Mouse (Mus musculus): ENCODE data around the gene Galntl6. TPM values are rescaled to one million over a fixed set of nuclear protein-coding genes. Genes with fewer than 3 reads are reported as not detected.
A peak's percentile ranks its signal among the peaks of the same experiment; 100 is the strongest.

Galntl6 gene
- polyA plus RNA-seq, 1 experiment from 2014 or later, result 16.9 TPM

GRCm38 (mm10) chr8:57793455-57793854 lies 1119.0 kb downstream of the Galntl6 start:
- ATAC-seq (ENCODE audit: low FRiP score), result peak; percentile 28; the same call in 1 of the 2 replicates
- Histone ChIP-seq H3K36me3 (replicated peaks; ENCODE audit: control insufficient read depth, insufficient read depth) (no peaks in the 10 kb centered on the region), H3K4me1 (replicated peaks; ENCODE audit: control insufficient read depth, insufficient read depth, low read length) (0 out of 2 replicates have a peak, but pooled peaks cover 5% of the 10 kb centered on the region), H3K4me2 (replicated peaks) (no peak overlapping the region), H3K4me3 (replicated peaks; ENCODE audit: low read length) (no peak overlapping the region), H3K9ac (no peak overlapping the region), H3K27me3 (ENCODE audit: control insufficient read depth, insufficient read depth, low read length) (no peaks in the 10 kb centered on the region), H3K27ac (no peak overlapping the region), H3K9me3 (ENCODE audit: control insufficient read depth, low read length) (no peaks in the 10 kb centered on the region)
- DNase-seq (ENCODE audit: low spot score), result peak; percentile 36
- WGBS, result 11% methylated on average over 4 of the region's 4 CpGs

GRCm38 (mm10) chr8:57792246-57792645 lies 1120.2 kb downstream of the Galntl6 start:
- Histone ChIP-seq H3K4me1 (replicated peaks; ENCODE audit: control insufficient read depth, insufficient read depth, low read length) (0 out of 2 replicates have a peak, but pooled peaks cover 5% of the 10 kb centered on the region), H3K9me3 (ENCODE audit: control insufficient read depth, low read length) (no peaks in the 10 kb centered on the region), H3K27me3 (ENCODE audit: control insufficient read depth, insufficient read depth, low read length) (no peaks in the 10 kb centered on the region), H3K4me2 (replicated peaks) (no peak overlapping the region), H3K9ac (no peak overlapping the region), H3K4me3 (replicated peaks; ENCODE audit: low read length) (no peak overlapping the region), H3K27ac (no peak overlapping the region), H3K36me3 (replicated peaks; ENCODE audit: control insufficient read depth, insufficient read depth) (no peaks in the 10 kb centered on the region)
- no peak for DNase-seq (ENCODE audit: low spot score)
- WGBS, result 82% methylated on average over 7 of the region's 7 CpGs
- ATAC-seq (ENCODE audit: low FRiP score), result no peak

- H3K4me3 ChIP-seq (replicated peaks; ENCODE audit: low read length), result no peak overlapping the region
- H3K9me3 ChIP-seq (ENCODE audit: control insufficient read depth, low read length), result no peaks in the 10 kb centered on the region
- ATAC-seq (ENCODE audit: low FRiP score) (peak; percentile 22), DNase-seq (ENCODE audit: low spot score) (peak; percentile 58)
- 32% methylated on average over 5 of the region's 5 CpGs for WGBS
- H3K4me1 ChIP-seq (replicated peaks; ENCODE audit: control insufficient read depth, insufficient read depth, low read length), result 0 out of 2 replicates have a peak, but pooled peaks cover 5% of the 10 kb centered on the region
- no peak overlapping the region for H3K4me2 ChIP-seq (replicated peaks)
- H3K27ac ChIP-seq, result no peak overlapping the region
- H3K36me3 ChIP-seq (replicated peaks; ENCODE audit: control insufficient read depth, insufficient read depth), result no peaks in the 10 kb centered on the region
- no peak overlapping the region for H3K9ac ChIP-seq
- H3K27me3 ChIP-seq (ENCODE audit: control insufficient read depth, insufficient read depth, low read length), result no peaks in the 10 kb centered on the region
Measured at GRCm38 (mm10) chr8:57791309-57791721, 1121.1 kb downstream of the Galntl6 start.

DNA sequence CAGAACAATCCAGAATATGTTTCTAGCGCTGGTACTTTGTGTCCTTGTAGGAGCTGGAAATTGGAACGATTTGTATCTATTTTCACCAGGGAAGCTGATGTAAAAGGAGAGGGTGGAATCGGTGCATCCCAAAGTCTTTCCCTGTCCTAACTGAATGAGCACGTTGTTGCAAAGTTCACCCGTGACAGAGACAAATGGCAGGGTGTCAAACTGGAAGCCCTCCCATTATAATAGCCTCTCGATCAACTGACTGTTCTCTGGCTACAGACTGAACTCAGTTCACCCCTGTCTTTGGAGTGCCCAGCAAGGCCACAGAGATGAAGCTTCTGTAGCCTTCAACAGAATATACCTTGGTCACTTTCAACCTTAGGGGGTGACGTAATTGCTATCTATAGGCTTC lies 1132.9 kb downstream of the Galntl6 start:
- Histone ChIP-seq H3K4me1 (replicated peaks; ENCODE audit: control insufficient read depth, insufficient read depth, low read length) (no peaks in the 10 kb centered on the region), H3K9me3 (ENCODE audit: control insufficient read depth, low read length) (no peaks in the 10 kb centered on the region), H3K4me2 (replicated peaks) (no peak overlapping the region), H3K4me3 (replicated peaks; ENCODE audit: low read length) (no peak overlapping the region), H3K36me3 (replicated peaks; ENCODE audit: control insufficient read depth, insufficient read depth) (no peaks in the 10 kb centered on the region), H3K27me3 (ENCODE audit: control insufficient read depth, insufficient read depth, low read length) (no peaks in the 10 kb centered on the region), H3K9ac (no peak overlapping the region), H3K27ac (no peak overlapping the region)
- no peak for DNase-seq (ENCODE audit: low spot score)
- 68% methylated on average over 7 of the region's 7 CpGs for WGBS
- ATAC-seq (ENCODE audit: low FRiP score), result no peak

GRCm38 (mm10) chr8:57777988-57778721 lies 1134.3 kb downstream of the Galntl6 start:
- Histone ChIP-seq H3K27ac (no peak overlapping the region), H3K9ac (no peak overlapping the region), H3K4me2 (replicated peaks) (no peak overlapping the region), H3K4me1 (replicated peaks; ENCODE audit: control insufficient read depth, insufficient read depth, low read length) (no peaks in the 10 kb centered on the region), H3K9me3 (ENCODE audit: control insufficient read depth, low read length) (no peaks in the 10 kb centered on the region), H3K27me3 (ENCODE audit: control insufficient read depth, insufficient read depth, low read length) (no peaks in the 10 kb centered on the region), H3K4me3 (replicated peaks; ENCODE audit: low read length) (no peak overlapping the region), H3K36me3 (replicated peaks; ENCODE audit: control insufficient read depth, insufficient read depth) (no peaks in the 10 kb centered on the region)
- WGBS, result 80% methylated on average over 7 of the region's 7 CpGs
- no peak for DNase-seq (ENCODE audit: low spot score)
- no peak for ATAC-seq (ENCODE audit: low FRiP score)

GRCm38 (mm10) chr8:57776723-57777122 lies 1135.7 kb downstream of the Galntl6 start:
- Histone ChIP-seq H3K9ac (no peak overlapping the region), H3K27ac (no peak overlapping the region), H3K36me3 (replicated peaks; ENCODE audit: control insufficient read depth, insufficient read depth) (no peaks in the 10 kb centered on the region), H3K4me3 (replicated peaks; ENCODE audit: low read length) (no peak overlapping the region), H3K27me3 (ENCODE audit: control insufficient read depth, insufficient read depth, low read length) (no peaks in the 10 kb centered on the region), H3K4me2 (replicated peaks) (no peak overlapping the region), H3K4me1 (replicated peaks; ENCODE audit: control insufficient read depth, insufficient read depth, low read length) (peaks cover 5% of the 10 kb centered on the region; the same call in 1 of the 2 replicates), H3K9me3 (ENCODE audit: control insufficient read depth, low read length) (no peaks in the 10 kb centered on the region)
- DNase-seq (ENCODE audit: low spot score) (no peak), ATAC-seq (ENCODE audit: low FRiP score) (no peak)
- WGBS, result 65% methylated on average over 7 of the region's 7 CpGs

- Histone ChIP-seq H3K27me3 (ENCODE audit: control insufficient read depth, insufficient read depth, low read length) (no peaks in the 10 kb centered on the region), H3K4me2 (replicated peaks) (no peak overlapping the region), H3K27ac (no peak overlapping the region), H3K9me3 (ENCODE audit: control insufficient read depth, low read length) (no peaks in the 10 kb centered on the region), H3K36me3 (replicated peaks; ENCODE audit: control insufficient read depth, insufficient read depth) (no peaks in the 10 kb centered on the region), H3K4me1 (replicated peaks; ENCODE audit: control insufficient read depth, insufficient read depth, low read length) (peaks cover 5% of the 10 kb centered on the region; the same call in 1 of the 2 replicates), H3K9ac (no peak overlapping the region), H3K4me3 (replicated peaks; ENCODE audit: low read length) (no peak overlapping the region)
- ATAC-seq (ENCODE audit: low FRiP score), result peak; percentile 27; the same call in 1 of the 2 replicates
- no peak for DNase-seq (ENCODE audit: low spot score)
- WGBS, result 36% methylated on average over 12 of the region's 12 CpGs
Measured at GRCm38 (mm10) chr8:57772732-57773265, 1139.6 kb downstream of the Galntl6 start.

GRCm38 (mm10) chr8:57767541-57767940 lies 1144.9 kb downstream of the Galntl6 start:
- Histone ChIP-seq H3K9ac (no peak overlapping the region), H3K27me3 (ENCODE audit: control insufficient read depth, insufficient read depth, low read length) (no peaks in the 10 kb centered on the region; the same call in 1 of the 2 replicates), H3K4me1 (replicated peaks; ENCODE audit: control insufficient read depth, insufficient read depth, low read length) (peaks cover 9% of the 10 kb centered on the region; the same call in 1 of the 2 replicates), H3K4me3 (replicated peaks; ENCODE audit: low read length) (no peak overlapping the region), H3K9me3 (ENCODE audit: control insufficient read depth, low read length) (no peaks in the 10 kb centered on the region), H3K4me2 (replicated peaks) (no peak overlapping the region), H3K36me3 (replicated peaks; ENCODE audit: control insufficient read depth, insufficient read depth) (no peaks in the 10 kb centered on the region), H3K27ac (no peak overlapping the region)
- DNase-seq (ENCODE audit: low spot score) (no peak), ATAC-seq (ENCODE audit: low FRiP score) (no peak)
- WGBS, result 38% methylated on average over 2 of the region's 2 CpGs

GRCm38 (mm10) chr8:57766471-57767065 lies 1145.9 kb downstream of the Galntl6 start:
- ATAC-seq (ENCODE audit: low FRiP score) (no peak), DNase-seq (ENCODE audit: low spot score) (no peak)
- WGBS, result 63% methylated on average over 10 of the region's 10 CpGs
- H3K9ac ChIP-seq, result no peak overlapping the region
- H3K4me2 ChIP-seq (replicated peaks), result peak overlapping the region; percentile 20
- no peaks in the 10 kb centered on the region for H3K9me3 ChIP-seq (ENCODE audit: control insufficient read depth, low read length)
- H3K27ac ChIP-seq, result no peak overlapping the region
- H3K4me1 ChIP-seq (replicated peaks; ENCODE audit: control insufficient read depth, insufficient read depth, low read length), result 0 out of 2 replicates have a peak, but pooled peaks cover 7% of the 10 kb centered on the region
- H3K27me3 ChIP-seq (ENCODE audit: control insufficient read depth, insufficient read depth, low read length), result no peaks in the 10 kb centered on the region; the same call in 1 of the 2 replicates
- H3K36me3 ChIP-seq (replicated peaks; ENCODE audit: control insufficient read depth, insufficient read depth), result no peaks in the 10 kb centered on the region
- H3K4me3 ChIP-seq (replicated peaks; ENCODE audit: low read length), result no peak overlapping the region

Data from hindbrain, embryonic 14.5 days (tissue).